Mouse (Mus musculus) T-cell, adult 2 months (primary cell): ENCODE data around the gene Ryr2.
"Not testable (repeated sequence)": the region's sequence is repeated elsewhere in the genome, so short reads cannot be mapped to it uniquely, and the experiment has no call there.

ENCODE experiments used
- DNase-seq: peaks from one replicate; pipeline ENCODE4 v3.0.0; 2022; ENCODE audit warnings: low spot score

The Ryr2 gene

DNA sequence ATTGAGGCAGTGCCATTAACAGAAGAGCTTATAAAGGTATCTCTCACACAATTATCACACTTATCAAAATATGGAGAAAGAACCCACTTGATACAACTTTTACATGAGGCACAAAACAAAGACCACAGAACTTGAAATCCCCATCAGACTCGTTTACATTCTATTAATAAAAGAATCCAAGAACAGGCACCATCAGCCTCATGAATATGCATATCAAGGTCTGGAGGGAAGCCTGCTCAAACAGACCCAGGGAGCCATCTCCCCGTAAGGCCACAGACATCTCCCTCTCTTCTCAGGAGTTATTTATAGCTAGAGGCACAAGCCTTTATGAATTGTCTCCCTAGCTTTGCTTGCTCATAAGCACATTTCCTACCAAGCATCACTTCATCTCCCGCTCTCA is 227.7 kb downstream of the Ryr2 start:
- DNase-seq = no peak

DNA sequence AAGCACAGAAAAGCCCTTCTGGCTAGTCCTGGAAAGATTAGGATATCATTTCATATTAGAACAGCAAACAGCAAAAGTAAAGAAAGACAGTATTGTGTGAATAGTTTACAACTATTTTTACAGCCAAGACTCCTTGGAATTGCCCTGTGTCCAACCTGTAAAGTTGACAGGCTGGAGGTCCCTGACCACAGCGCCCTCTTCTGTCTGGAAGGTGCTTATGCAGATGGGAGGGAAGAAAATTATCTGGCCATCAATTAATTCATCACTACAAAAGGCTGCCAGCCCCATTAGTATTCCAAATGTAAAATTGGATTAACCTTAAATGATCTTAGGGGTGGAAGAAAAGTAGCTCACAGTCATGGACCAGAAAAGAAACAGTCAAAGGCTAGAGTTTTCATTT is 231.9 kb downstream of the Ryr2 start:
- DNase-seq = no peak

DNA sequence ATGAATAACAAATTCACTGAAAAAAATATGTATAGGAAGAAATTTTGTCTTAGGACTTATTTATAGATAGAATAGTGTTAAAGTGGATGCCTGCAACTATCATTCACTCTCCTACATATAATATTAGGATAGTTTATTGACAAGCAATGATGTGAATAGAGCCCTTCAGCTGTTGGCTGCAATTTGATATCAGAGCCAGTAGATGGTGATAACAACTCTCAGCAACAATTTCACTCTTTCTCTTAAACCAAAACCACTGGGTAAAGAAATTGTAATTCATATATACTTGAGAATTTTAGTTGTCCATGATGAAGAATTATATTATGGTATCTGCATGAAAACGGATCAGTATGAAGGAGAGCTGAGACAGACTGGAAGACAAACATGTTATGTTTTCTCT is 236.8 kb downstream of the Ryr2 start:
- no peak for DNase-seq

DNA sequence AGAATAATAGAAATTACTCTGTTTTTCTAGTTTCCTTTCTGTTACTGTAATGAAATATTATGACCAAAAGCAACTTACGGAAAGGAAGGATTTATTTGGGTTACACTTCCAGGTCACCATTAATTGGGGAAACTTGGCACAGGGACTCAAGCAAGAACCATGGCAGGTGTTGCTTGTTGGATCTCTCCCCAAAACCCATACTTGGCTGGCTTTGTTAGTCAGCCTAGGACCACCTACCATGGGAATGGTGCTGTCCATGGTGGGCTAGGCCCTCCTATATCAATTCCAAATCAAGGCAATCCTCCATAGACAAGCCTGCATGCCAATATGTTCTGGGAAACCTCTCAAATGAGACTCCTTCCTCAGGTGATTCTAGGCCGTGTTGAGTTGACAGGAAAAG is 237.3 kb downstream of the Ryr2 start:
- no peak for DNase-seq

DNA sequence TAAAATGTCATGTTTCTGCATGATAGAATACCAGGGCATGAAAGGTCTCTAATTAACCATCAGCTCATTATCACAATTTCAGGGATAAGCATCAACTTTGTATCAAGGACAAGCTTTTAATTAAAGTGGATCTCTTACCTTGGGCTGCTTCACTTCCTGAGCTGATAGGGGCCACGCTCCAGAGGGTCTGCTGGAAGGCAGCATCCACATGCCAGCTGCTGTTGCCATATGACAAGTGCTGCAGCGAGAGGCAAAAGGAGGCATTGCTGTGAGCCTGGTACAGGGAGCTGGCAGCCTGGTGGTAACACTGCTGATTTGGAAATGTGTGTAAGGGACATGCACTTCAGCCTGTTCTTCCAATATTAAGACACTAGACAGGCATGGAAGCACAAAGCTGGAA is 237.8 kb downstream of the Ryr2 start:
- no peak for DNase-seq

DNA sequence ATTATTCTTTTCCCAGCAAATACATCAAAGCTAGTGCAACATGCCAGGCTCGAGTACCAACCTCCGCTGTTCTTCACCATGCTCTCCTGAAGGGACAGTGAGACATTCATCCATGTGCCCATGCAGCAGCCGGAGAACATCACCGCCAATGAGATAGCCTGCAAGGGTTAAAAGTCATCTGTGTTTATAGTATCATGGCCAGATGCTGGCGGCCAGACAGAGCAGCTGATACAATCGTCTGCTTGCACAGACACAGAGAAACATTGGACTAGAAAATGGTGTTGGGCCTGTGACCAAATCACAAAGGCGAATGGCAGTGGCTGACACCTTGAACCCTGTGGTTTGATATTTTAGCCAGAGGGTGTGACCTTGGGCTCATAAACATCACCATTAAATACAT is 238.7 kb downstream of the Ryr2 start:
- DNase-seq = no peak

DNA sequence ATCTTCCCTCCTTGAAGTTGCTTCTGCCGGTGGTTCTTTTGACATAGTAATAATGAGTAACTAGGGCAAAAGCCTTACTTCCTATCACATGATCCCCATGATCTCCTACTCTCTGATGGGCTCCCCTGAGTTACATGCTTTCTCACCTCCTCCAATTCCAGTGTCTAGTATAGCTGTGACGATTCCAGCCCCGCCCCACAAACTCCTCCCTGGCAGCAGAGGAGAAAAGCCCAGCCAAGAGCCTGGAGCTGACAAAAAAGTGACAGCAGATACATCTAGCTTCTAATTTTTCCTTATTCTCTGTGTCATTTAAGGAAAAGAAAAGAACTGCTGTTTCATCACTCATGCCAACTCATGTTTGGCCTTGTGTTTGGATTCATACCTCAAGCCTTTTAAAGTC is 241.5 kb downstream of the Ryr2 start:
- DNase-seq = no peak

DNA sequence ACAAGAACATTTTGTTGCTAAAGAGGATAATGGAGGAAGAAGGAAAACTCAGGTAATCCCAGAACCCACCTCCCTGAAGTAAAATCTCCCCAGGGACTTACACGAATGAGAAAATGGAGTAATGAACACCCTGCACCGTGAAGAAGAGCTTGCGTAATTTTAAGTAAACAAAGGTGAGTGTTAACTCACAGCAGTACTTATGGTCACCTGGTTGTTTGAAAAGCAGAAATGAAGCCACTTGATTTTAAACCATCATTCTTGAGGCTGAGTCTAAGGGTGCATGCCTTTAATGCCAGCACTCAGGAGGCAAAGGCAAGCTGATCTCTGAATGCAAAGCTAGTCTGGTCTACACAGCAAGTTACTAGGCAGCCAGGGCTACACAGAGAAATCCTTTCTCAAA is 255.1 kb downstream of the Ryr2 start:
- no peak for DNase-seq

DNA sequence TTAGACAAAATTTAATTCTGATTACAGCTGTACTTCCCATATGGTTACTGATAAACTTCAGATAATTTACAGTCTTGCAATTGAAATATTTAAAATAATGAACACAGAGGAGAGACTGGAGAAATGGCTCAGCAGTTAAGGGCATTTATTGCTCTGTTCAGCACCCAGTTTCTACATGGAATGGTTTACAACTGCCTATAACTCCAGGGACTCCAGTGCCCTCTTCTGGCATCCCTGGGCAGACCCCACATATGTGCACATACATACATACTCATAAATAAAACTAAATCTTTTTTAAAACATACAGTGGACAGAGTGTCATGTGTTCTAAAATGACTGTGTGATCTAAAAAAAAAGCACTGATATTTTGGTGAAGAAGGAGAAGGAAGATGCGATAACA is 262.9 kb downstream of the Ryr2 start:
- DNase-seq = no peak

DNA sequence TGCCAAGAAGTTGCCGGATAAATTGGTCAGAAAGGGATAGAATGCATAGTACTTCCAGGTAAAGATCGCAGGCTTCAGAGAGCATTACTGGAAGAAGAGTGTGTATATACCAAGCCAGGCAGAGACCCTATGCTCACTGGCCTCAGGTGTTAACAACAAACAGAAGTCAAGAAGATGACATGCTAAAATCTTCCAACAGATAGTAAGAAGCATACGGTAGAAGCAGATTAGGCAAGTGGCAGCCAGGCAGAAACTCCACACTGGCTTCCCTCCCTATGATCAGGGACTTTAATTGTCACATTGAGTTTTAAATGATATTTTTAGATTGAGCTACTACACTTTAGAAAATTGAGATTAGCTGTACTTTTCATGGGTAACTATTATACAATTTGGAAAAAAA is 268.9 kb downstream of the Ryr2 start:
- DNase-seq = no peak

DNA sequence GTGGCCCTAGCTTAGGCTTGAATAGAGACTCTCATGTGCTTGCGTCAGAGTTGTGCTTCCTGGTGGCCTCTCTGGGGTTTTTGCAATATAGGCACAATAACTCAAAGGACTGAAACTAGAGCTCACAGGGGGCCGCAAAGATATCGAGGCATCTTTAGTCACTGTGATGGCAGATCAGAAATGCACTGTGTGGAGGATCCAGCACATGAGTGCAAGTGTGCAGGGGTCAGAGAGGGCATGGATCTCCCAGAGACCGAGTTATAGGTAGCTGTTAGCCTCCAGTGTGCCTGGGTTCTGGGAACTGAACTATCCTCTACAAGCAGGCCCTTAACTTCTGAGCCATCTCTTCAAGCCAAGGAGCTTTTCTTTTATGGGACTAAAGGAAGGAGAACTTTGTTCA is 269.6 kb downstream of the Ryr2 start:
- DNase-seq = no peak

DNA sequence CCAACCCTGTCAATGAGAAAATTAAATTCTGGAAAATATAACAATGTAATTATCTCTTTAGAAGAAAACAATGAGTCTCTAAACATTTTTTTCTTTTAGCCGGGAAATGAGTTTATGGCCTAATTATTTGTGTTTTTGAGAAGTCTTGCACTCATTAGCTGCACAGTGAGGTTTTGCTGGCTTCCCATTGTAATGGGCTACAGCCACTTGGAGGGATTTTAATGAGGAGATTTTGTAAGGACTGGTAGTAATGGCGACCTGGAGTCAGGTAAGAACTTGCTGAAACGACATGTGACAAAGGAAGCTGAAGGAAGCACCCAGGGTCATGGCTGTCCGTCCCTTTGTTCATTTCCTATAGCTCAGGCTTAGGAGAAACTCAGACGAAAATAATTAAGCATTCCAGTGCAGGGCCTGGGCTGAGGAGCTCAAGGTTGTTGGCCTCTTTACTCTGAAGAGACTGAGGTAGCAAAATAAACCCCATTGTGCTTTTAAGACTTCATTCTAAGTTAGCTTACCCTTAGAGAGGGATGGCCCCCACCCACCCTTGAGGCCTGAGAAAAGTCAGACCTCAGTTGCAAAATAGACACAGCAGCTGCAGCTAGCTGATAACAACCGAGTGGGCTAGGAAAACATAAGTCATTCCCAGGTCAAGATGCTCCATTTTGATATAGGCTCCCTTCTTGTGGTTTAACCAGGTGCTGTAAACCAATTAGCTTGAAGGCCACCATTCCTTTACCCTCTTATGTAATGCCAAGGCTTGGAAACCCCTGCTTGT is 270.3 kb downstream of the Ryr2 start:
- DNase-seq = no peak

DNA sequence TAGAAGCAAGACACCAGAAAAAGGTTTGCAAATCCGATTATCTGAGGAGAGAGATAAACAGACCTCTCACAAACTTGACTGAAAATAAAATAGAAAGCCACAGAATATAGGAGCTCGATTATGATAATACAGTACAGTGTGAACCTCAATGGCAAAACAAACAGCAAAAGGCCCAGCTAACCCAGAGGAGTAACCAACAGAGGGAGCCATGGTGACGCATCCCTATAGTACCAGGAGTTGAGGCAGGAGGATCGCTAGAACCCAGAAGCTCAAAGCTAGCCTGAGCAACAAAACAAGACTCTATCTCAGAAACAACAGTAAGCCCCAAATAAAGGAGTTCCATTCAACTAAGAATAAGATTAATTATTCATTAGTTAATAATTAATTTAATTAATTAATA is 275.5 kb downstream of the Ryr2 start:
- no peak for DNase-seq

DNA sequence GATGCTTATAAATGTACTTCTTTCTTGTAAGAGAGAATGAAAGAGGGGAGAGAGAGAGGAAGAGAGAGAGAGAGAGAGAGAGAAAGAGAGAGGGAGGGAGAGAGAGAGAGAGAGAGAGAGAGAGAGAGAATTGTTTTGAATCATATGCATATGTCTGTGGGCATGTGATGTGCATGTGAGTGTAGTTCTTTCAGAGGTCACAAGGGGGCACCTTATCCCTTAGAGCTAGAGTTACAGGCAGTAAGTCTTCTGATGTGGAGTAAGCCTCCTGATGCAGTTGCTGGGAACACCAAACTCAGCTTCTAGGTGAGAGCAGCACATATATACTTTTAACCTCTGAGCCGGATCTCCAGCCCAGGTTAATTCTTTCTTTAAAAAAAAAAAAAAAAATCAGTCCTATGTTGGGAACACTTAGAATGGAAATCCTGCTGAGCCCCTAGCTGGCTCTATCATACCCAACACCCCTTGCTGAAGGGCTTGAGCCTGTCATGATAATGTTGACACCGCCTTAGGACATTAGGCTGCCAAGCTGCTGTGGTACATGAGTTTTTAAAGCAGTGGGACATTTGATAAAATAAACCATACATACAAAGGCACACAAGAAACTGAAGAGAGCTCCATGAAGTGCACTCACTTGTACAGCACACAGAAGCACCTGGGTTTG is 281.1 kb downstream of the Ryr2 start:
- no peak for DNase-seq

DNA sequence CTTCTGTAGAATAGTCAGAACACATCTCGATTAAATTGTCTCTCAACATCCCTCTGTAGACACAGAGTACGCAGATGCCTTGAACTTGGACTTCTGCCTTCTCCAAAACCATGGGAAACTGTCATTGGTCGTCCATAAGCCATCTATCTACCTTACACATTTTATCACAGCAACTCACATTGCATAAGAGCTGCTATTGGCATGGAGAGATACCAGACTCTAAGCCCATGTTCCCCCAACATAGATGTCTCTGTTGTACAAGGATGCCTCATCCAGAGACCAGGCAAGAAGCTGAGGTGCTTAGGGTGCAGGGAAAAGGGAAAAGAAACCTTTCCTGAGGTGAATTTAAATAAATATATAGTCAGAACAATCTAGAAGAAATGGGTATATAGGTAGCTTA is 288.0 kb downstream of the Ryr2 start:
- no peak for DNase-seq

DNA sequence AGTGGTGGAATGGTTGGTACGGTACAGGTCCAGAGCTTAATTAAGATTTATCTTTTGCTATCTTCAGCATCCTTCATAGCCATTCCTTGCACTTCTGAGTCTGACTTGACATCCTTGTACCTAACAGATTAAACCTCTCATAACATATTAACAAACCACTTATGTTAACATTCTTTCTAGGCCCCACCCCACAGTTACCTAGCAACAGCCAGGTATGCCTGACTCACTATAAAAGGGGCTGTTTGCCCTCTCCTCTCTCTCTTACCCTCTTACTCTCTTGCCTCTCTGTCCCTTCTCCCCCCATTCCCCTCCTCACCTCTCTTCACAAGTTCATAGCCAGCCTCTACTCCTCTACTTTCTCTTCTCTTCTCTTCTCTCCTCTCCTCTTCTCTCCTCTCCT is 297.4 kb downstream of the Ryr2 start:
- DNase-seq = not testable (repeated sequence)

DNA sequence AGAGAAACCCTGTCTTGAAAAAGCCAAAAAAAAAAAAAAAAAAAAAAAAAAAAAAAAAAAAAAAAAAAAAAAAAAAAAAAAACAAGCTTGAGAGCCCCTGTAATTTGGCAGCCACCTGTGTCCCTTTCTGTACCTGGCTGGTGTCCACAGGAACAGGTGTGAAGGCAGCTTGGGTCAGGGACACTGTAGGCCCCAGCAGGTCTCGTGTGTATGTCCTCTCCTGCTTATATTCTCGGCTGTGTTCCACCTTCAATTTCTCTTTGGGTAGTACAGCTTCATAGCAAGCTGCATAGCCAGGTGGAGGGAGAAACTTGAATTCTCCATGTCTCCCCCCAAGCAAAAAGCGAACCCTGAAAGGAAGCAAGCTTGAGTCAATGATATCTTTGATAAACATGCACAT is 314.2 kb downstream of the Ryr2 start:
- no peak for DNase-seq

DNA sequence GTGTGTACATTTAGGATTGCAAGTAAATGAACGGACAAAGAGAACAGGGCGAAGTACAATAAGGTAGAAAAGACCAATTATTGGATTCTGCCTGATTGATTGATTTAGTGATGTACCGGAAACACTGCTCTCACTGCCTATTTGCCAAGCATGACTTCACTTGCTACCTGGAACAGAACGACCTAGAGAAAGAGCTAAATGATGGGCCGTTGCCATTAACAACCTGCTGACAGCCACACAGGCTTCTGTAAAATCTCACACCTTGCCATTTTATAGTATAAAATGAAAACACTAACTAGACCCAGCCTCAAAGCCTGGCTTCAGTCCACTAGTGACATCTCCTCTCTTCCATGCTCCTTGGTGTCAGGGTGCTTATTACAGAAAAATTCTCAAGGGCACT is 316.2 kb downstream of the Ryr2 start:
- DNase-seq = no peak

DNA sequence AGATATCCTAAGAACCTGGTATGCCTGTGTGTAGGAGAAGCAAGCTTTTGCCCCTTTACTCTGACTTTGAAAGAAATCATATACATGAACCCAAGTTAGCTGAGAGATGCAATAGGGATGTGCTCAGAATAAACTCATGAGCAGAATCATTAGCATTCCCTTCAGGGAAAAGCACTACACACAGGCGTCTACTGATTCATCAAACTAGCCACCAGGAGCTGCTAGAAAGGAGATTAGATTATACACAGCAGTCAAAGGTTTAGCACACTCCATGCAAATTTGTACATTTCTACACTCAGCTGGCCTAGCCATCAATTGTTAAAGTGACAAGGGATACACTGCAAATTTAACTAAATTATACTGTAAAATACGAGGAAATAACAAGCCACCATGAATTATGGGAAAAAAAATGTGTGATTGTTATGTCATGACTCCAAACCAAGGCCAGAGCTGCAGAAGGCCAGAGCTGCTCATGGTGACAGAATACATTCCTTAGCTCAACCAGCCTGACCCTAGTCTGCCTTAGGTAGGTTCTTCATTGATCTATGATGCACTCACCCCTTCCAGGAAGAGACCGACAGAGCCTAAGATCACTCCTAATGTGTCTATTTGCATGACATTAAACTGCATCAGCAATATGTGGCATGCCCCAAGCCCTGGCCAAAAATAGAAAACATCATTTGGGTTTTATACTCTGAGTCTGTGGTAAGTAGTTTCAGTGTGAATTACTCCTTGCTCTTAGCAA is 324.2 kb downstream of the Ryr2 start:
- DNase-seq = no peak

DNA sequence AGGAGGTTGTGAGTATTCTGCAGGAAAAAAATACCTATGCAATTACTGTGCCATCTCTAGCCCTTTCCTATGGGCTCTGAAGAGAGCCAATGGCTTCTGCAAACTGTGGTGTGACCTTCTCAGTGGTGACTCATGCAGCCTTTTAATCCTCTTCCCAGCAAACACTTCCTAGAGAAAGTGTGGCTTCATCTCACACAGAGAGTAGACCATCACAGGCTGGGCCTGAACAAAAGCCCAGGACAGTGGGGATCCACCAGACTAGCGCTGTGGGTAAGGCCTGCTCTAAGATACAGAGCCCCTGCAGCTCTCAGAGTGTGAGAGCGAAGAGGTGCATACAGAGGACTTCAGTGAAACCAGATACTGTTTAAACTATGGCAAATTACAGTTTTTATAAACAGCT is 325.7 kb downstream of the Ryr2 start:
- no peak for DNase-seq

DNA sequence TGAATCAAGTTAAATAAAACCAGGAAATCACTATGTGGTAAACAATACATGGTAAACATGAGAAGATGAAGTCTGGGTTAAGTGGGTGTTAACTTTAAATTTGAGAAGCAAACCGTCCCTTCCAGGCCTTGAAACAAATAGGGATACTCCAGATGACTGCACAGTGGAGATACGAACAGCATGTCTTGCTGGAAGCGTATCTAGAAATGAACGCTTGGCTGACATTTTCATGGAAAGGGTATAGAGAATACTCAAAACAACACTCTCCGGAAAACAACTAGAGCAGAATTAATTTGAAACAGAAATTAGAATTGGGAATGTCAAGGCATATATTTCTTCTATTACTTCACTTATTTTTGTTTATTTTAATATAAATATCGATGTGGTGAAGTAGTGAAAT is 329.0 kb downstream of the Ryr2 start:
- no peak for DNase-seq

DNA sequence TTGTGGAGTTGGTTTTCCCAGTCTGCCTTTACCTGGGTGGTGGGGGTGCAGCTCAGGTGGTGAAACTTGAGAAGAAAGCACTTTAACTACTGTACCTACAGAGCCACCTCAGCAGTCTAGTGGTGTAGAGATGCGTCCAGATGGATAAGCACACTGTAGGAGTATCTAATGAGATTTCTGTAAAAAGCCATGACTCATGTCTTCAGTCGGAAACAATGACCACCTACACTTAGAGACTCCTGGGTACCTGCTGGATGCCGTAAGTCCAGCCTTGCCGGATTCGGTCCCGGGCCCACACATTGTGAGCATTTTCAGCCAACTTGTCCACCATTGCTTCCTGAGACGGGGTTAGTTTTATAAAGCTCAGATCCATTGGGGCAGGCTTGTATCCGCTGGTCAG is 334.6 kb downstream of the Ryr2 start:
- no peak for DNase-seq

DNA sequence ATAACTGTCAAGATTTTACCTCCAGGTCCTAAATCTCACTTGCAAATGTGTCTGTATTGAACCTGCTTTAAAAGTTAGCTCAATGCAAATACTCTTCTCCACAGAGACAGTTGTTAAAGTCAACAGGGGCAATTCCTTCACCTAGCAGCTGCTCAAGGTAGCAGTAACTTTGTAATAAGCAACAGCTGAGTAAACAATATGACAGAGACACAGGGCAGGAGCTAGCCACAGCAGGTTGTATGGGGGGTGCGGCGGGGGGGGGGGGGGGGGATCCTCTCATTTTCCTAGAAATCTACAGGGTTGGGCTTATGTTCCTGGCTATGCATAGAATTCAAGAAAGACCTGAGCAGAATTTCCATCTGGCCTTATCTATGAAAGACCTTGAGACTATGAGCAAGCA is 339.8 kb downstream of the Ryr2 start:
- DNase-seq = no peak
